Mouse (Mus musculus) cerebellum, adult 2 months (tissue): ENCODE data around the gene Cd9.

Experiments
- CTCF ChIP-seq: fragments of 200-500 bp; IDR thresholded peaks from 2 replicates; pipeline ENCODE4 v1.5.1; 2011; ENCODE audit warnings: low read depth, mild to moderate bottlenecking, control low read depth, low read length, moderate library complexity, borderline replicate concordance; ENCODE audit not compliant: insufficient read depth
- POLR2A ChIP-seq: fragments of 200-500 bp; IDR thresholded peaks from 2 replicates; pipeline ENCODE4 v1.6.1; 2011; ENCODE audit warnings: low read length, control low read depth, borderline replicate concordance; ENCODE audit not compliant: insufficient read depth

DNA sequence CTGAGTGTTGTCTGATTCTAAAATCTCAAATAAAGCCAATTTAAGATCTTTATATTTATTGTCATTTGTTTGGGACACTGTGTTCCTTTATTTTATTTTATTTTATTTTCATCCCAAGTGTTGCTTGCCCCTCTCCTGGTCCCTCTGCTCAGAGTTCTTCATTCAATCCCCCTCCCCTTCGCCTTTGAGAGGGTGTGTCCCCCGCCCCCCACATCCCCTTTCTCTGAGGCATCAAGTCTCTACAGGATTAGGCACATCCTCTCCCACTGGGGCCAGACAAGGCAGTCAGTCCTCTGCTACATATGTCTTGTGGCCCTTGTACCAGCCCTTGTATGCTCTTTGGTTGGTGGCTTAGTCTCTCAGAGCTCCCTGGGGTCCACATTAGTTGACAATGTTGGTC is 46.9 kb downstream of the Cd9 start:
- TF ChIP-seq CTCF (no peak), POLR2A (no peak)
